8 mouse cellular contexts compared by ENCODE assay signal in the genomic region with DNA sequence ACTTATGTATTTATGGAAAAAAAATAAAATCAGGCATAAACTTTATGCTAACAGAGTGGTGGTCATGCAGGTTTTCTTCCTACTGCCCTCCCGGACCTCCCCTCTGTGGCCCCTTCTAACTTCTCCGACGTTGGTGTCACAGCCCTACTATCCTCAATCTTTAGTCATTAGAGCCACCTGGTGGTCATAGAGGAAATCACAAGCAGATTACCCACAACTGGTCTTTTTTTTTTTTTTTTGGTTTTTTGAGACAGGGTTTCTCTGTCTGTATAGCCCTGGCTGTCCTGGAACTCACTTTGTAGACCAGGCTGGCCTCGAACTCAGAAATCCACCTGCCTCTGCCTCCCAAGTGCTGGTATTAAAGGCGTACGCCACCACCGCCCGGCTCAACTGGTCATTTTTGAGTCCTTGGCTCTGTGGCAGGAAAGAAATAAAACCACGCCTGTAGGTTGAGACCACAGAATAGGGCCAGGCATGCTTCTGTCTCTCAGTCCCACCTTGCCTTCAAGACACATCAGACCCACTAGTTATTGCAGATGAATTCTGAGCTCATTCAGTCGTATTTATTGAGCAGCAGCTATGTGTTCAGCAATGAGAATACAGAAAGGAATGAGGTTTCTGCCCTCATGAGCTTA. TPM values are rescaled to one million over a fixed set of nuclear protein-coding genes. Genes with fewer than 3 reads are reported as not detected.
DNase-seq lines count a peak whose midpoint lies in the region; ATAC-seq and TF ChIP-seq lines count a peak whose summit lies in the region.

No protein-coding gene starts in this region.

- intact Hi-C loops in heart, postnatal 10 days (cut with DNase I), result loop anchor here (1.0 kb wide), 1 partner anchor 121 kb away; no protein-coding TSS in a partner anchor
- intact Hi-C loops in left cerebral cortex, adult 2 months (cut with DNase I), result loop anchor here (1.0 kb wide), 2 partner anchors 121 to 132 kb away; no protein-coding TSS in a partner anchor

- H3K27ac ChIP-seq in hindbrain, embryonic 10.5 days, result no peak overlapping the region
- no peak overlapping the region for H3K27ac ChIP-seq in hindbrain, embryonic 12.5 days
- H3K27ac ChIP-seq in cortical plate, adult 2 months (ENCODE audit: insufficient read depth, low read length), result no peak overlapping the region
- H3K27ac ChIP-seq in left cerebral cortex, adult 2 months, result no peak overlapping the region
- no peak overlapping the region for H3K27ac ChIP-seq in stomach, postnatal 0 days (replicated peaks)

- ATAC-seq in hindbrain, embryonic 12.5 days (ENCODE audit: low FRiP score), result no peak
- 0 out of 2 replicates have a peak, but pooled peaks have one; percentile 42 for ATAC-seq in megakaryocyte-erythroid progenitor cell, adult 5-6 weeks (replicated peaks; ENCODE audit: low FRiP score, low TSS enrichment, poor library complexity, severe bottlenecking)
- ATAC-seq in stomach, postnatal 0 days (ENCODE audit: low FRiP score, low TSS enrichment), result peak; percentile 19; the same call in 1 of the 2 replicates

- DNase-seq in hindbrain, embryonic 10.5 days (ENCODE audit: low spot score), result peak; percentile 52
- DNase-seq in MN1 (ENCODE audit: low spot score), result peak; percentile 79
- DNase-seq in heart, postnatal 10 days, result peak; percentile 85 to 89
- peak in 1 of 2 experiments; percentile 54 for DNase-seq in left cerebral cortex, adult 2 months (ENCODE audit: extremely low spot score in 1 of 2, low spot score in 2 of 2)
- peak; percentile 64 for DNase-seq in stomach, postnatal 0 days (ENCODE audit: low spot score)

- H3K4me1 ChIP-seq in hindbrain, embryonic 10.5 days (replicated peaks), result peaks cover 14% of the 10 kb centered on the region
- H3K4me1 ChIP-seq in hindbrain, embryonic 12.5 days, result peaks cover 7% of the 10 kb centered on the region
- peaks cover 2% of the 10 kb centered on the region; the same call in 1 of the 2 replicates for H3K4me1 ChIP-seq in cortical plate, adult 2 months (ENCODE audit: control insufficient read depth, insufficient read depth, low read length)
- H3K4me1 ChIP-seq in stomach, postnatal 0 days (replicated peaks; ENCODE audit: control insufficient read depth, insufficient read depth), result 0 out of 2 replicates have a peak, but pooled peaks cover 3% of the 10 kb centered on the region

- TF ChIP-seq CTCF in cortical plate, adult 2 months (IDR thresholded peaks at IDR 0.05; ENCODE audit: extremely low read depth, insufficient read depth, low read length), result peak; percentile 53; the same call in 1 of the 2 replicates
- TF ChIP-seq CTCF in left cerebral cortex, adult 2 months (IDR thresholded peaks at IDR 0.05), result peak; percentile 76
- peak; percentile 84 for TF ChIP-seq CTCF in stomach, postnatal 0 days (IDR thresholded peaks at IDR 0.05; ENCODE audit: low read depth)

- TF ChIP-seq POLR2A in cortical plate, adult 2 months (IDR thresholded peaks at IDR 0.05; ENCODE audit: extremely low read depth, insufficient read depth, low read length), result no peak

- no peaks in the 10 kb centered on the region for H3K9me3 ChIP-seq in hindbrain, embryonic 10.5 days
- no peaks in the 10 kb centered on the region for H3K9me3 ChIP-seq in hindbrain, embryonic 12.5 days (replicated peaks)
- H3K9me3 ChIP-seq in stomach, postnatal 0 days (ENCODE audit: control insufficient read depth, low read length), result no peaks in the 10 kb centered on the region

- no peak overlapping the region for H3K4me2 ChIP-seq in hindbrain, embryonic 12.5 days (replicated peaks)
- H3K4me2 ChIP-seq in stomach, postnatal 0 days (replicated peaks; ENCODE audit: low read depth), result no peak overlapping the region; the same call in 1 of the 2 replicates

- WGBS in hindbrain, embryonic 10.5 days, result 51% methylated on average over 10 of the region's 10 CpGs
- 50% methylated on average over 10 of the region's 10 CpGs for WGBS in hindbrain, embryonic 12.5 days
- WGBS in stomach, postnatal 0 days, result 51% methylated on average over 10 of the region's 10 CpGs

- TF ChIP-seq EP300 in stomach, postnatal 0 days (optimal IDR thresholded peaks at IDR 0.05), result no peak

- no peak overlapping the region for H3K9ac ChIP-seq in hindbrain, embryonic 12.5 days
- no peak overlapping the region for H3K9ac ChIP-seq in stomach, postnatal 0 days (ENCODE audit: low read length)

- no peaks in the 10 kb centered on the region for H3K27me3 ChIP-seq in hindbrain, embryonic 10.5 days (ENCODE audit: insufficient read depth, poor library complexity, severe bottlenecking)
- no peaks in the 10 kb centered on the region for H3K27me3 ChIP-seq in hindbrain, embryonic 12.5 days
- no peaks in the 10 kb centered on the region for H3K27me3 ChIP-seq in stomach, postnatal 0 days (ENCODE audit: control insufficient read depth, insufficient read depth, low read length)

- no peak overlapping the region for H3K4me3 ChIP-seq in hindbrain, embryonic 10.5 days
- H3K4me3 ChIP-seq in hindbrain, embryonic 12.5 days, result no peak overlapping the region
- H3K4me3 ChIP-seq in cortical plate, adult 2 months (ENCODE audit: insufficient read depth, low read length), result no peak overlapping the region
- H3K4me3 ChIP-seq in left cerebral cortex, adult 2 months, result no peak overlapping the region
- no peak overlapping the region for H3K4me3 ChIP-seq in stomach, postnatal 0 days (ENCODE audit: low read depth, low read length)

- peaks cover 9% of the 10 kb centered on the region for H3K36me3 ChIP-seq in hindbrain, embryonic 10.5 days
- H3K36me3 ChIP-seq in hindbrain, embryonic 12.5 days, result peaks cover 9% of the 10 kb centered on the region; the same call in 1 of the 2 replicates
- no peaks in the 10 kb centered on the region for H3K36me3 ChIP-seq in stomach, postnatal 0 days (ENCODE audit: control insufficient read depth, insufficient read depth, low read length)

RNA-seq across cellular contexts. Expression of a gene that starts 4.8 kb away (rescaled TPM):
- polyA plus RNA-seq in hindbrain, embryonic 10.5 days (2016; fragmentation: Nextera tagmentation; extraction: Ambion mirVana), result 148 and 159 TPM in 2 replicates
- 94.0 and 103 TPM in 2 replicates for polyA plus RNA-seq in hindbrain, embryonic 12.5 days (2016; fragmentation: Nextera tagmentation; extraction: Ambion mirVana)
- 215 and 222 TPM in 2 replicates for polyA plus RNA-seq in cortical plate, adult 2 months (2012; rRNA removed)
- 10 to 100 TPM; 94.1 to 95.0 TPM for total RNA-seq in heart, postnatal 10 days (2021)
- 100 to 1,000 TPM in 1 of 2 experiments, 10 to 100 TPM in 1; 94.0 to 113 TPM for total RNA-seq in left cerebral cortex, adult 2 months (2021)
- total RNA-seq in megakaryocyte-erythroid progenitor cell, adult 5-6 weeks (2014; fragmentation: Nextera tagmentation), result 161 and 169 TPM in 2 replicates
- 156 and 170 TPM in 2 replicates for total RNA-seq in megakaryocyte-erythroid progenitor cell, adult 5-6 weeks (2017)
- 153 and 170 TPM in 2 replicates for polyA plus RNA-seq in stomach, postnatal 0 days (2015; fragmentation: Nextera tagmentation; extraction: Ambion mirVana)

RNA-seq across cellular contexts. Expression of a gene that starts 4.9 kb away (rescaled TPM):
- polyA plus RNA-seq in hindbrain, embryonic 10.5 days (2016; fragmentation: Nextera tagmentation; extraction: Ambion mirVana), result 47.2 and 51.7 TPM in 2 replicates
- 48.0 and 50.5 TPM in 2 replicates for polyA plus RNA-seq in hindbrain, embryonic 12.5 days (2016; fragmentation: Nextera tagmentation; extraction: Ambion mirVana)
- polyA plus RNA-seq in cortical plate, adult 2 months (2012; rRNA removed), result 34.3 and 35.6 TPM in 2 replicates
- 10 to 100 TPM; 27.5 to 30.2 TPM for total RNA-seq in heart, postnatal 10 days (2021)
- total RNA-seq in left cerebral cortex, adult 2 months (2021), result 10 to 100 TPM; 40.7 to 45.6 TPM
- 16.2 and 20.9 TPM in 2 replicates for total RNA-seq in megakaryocyte-erythroid progenitor cell, adult 5-6 weeks (2014; fragmentation: Nextera tagmentation)
- total RNA-seq in megakaryocyte-erythroid progenitor cell, adult 5-6 weeks (2017), result 36.7 and 41.7 TPM in 2 replicates
- polyA plus RNA-seq in stomach, postnatal 0 days (2015; fragmentation: Nextera tagmentation; extraction: Ambion mirVana), result 9.1 and 9.5 TPM in 2 replicates

RNA-seq across cellular contexts. Expression of a gene that starts 7.5 kb away (rescaled TPM):
- 22.1 and 22.2 TPM in 2 replicates for polyA plus RNA-seq in hindbrain, embryonic 10.5 days (2016; fragmentation: Nextera tagmentation; extraction: Ambion mirVana)
- polyA plus RNA-seq in hindbrain, embryonic 12.5 days (2016; fragmentation: Nextera tagmentation; extraction: Ambion mirVana), result 13.2 and 14.8 TPM in 2 replicates
- polyA plus RNA-seq in cortical plate, adult 2 months (2012; rRNA removed), result 6.5 and 6.8 TPM in 2 replicates
- total RNA-seq in heart, postnatal 10 days (2021), result 10 to 100 TPM; 53.3 to 54.0 TPM
- 1 to 10 TPM; 2.9 to 3.8 TPM for total RNA-seq in left cerebral cortex, adult 2 months (2021)
- 0.37 TPM in 1 of 2 replicates, not detected in the other for total RNA-seq in megakaryocyte-erythroid progenitor cell, adult 5-6 weeks (2014; fragmentation: Nextera tagmentation)
- not detected in 2 replicates for total RNA-seq in megakaryocyte-erythroid progenitor cell, adult 5-6 weeks (2017)
- polyA plus RNA-seq in stomach, postnatal 0 days (2015; fragmentation: Nextera tagmentation; extraction: Ambion mirVana), result 14.9 and 17.8 TPM in 2 replicates

RNA-seq across cellular contexts. Expression of a gene that starts 21.3 kb away (rescaled TPM):
- 45.1 and 46.9 TPM in 2 replicates for polyA plus RNA-seq in hindbrain, embryonic 10.5 days (2016; fragmentation: Nextera tagmentation; extraction: Ambion mirVana)
- 93.4 and 97.6 TPM in 2 replicates for polyA plus RNA-seq in hindbrain, embryonic 12.5 days (2016; fragmentation: Nextera tagmentation; extraction: Ambion mirVana)
- polyA plus RNA-seq in cortical plate, adult 2 months (2012; rRNA removed), result 242 and 274 TPM in 2 replicates
- total RNA-seq in heart, postnatal 10 days (2021), result 10 to 100 TPM; 62.0 to 66.7 TPM
- total RNA-seq in left cerebral cortex, adult 2 months (2021), result 100 to 1,000 TPM; 406 to 416 TPM
- 45.7 and 57.3 TPM in 2 replicates for total RNA-seq in megakaryocyte-erythroid progenitor cell, adult 5-6 weeks (2014; fragmentation: Nextera tagmentation)
- 21.0 and 49.2 TPM in 2 replicates for total RNA-seq in megakaryocyte-erythroid progenitor cell, adult 5-6 weeks (2017)
- 18.4 and 18.9 TPM in 2 replicates for polyA plus RNA-seq in stomach, postnatal 0 days (2015; fragmentation: Nextera tagmentation; extraction: Ambion mirVana)

RNA-seq across cellular contexts. Expression of a gene that starts 23.0 kb away (rescaled TPM):
- 37.9 and 43.4 TPM in 2 replicates for polyA plus RNA-seq in hindbrain, embryonic 10.5 days (2016; fragmentation: Nextera tagmentation; extraction: Ambion mirVana)
- polyA plus RNA-seq in hindbrain, embryonic 12.5 days (2016; fragmentation: Nextera tagmentation; extraction: Ambion mirVana), result 51.4 and 51.6 TPM in 2 replicates
- 5.0 and 5.3 TPM in 2 replicates for polyA plus RNA-seq in cortical plate, adult 2 months (2012; rRNA removed)
- total RNA-seq in heart, postnatal 10 days (2021), result 10 to 100 TPM; 48.3 to 52.2 TPM
- total RNA-seq in left cerebral cortex, adult 2 months (2021), result 10 to 100 TPM; 31.1 to 45.3 TPM
- total RNA-seq in megakaryocyte-erythroid progenitor cell, adult 5-6 weeks (2014; fragmentation: Nextera tagmentation), result 19.3 and 22.1 TPM in 2 replicates
- 1.6 and 2.7 TPM in 2 replicates for total RNA-seq in megakaryocyte-erythroid progenitor cell, adult 5-6 weeks (2017)
- polyA plus RNA-seq in stomach, postnatal 0 days (2015; fragmentation: Nextera tagmentation; extraction: Ambion mirVana), result 12.9 and 13.1 TPM in 2 replicates
